Mouse (Mus musculus) embryonic facial prominence, embryonic 15.5 days (tissue): ENCODE results near the gene Mgat4b. TPM values are rescaled to one million over a fixed set of nuclear protein-coding genes. Genes with fewer than 3 reads are reported as not detected.

ENCODE experiments used
- ATAC-seq: fragments of 200-750 bp; cut with Nextera tagmentation; 2 replicates; pipeline ENCODE4 v1.8.0; 2017; ENCODE audit warnings: low read depth, moderate TSS enrichment; ENCODE audit not compliant: insufficient number of reproducible peaks, low FRiP score, low TSS enrichment
- H3K27ac ChIP-seq: fragments of 300-500 bp; sonication (generic); replicated peaks from 2 replicates; pipeline ENCODE4 v1.5.1; 2015; ENCODE audit warnings: mild to moderate bottlenecking, inconsistent platforms
- H3K27me3 ChIP-seq: fragments of 300-500 bp; sonication (generic); 2 replicates; pipeline ENCODE4 v1.6.1; 2015; ENCODE audit warnings: inconsistent platforms
- H3K36me3 ChIP-seq: fragments of 300-500 bp; sonication (generic); 2 replicates; pipeline ENCODE4 v1.6.1; 2015; ENCODE audit warnings: mild to moderate bottlenecking, inconsistent platforms
- H3K4me1 ChIP-seq: fragments of 300-500 bp; sonication (generic); 2 replicates; pipeline ENCODE4 v1.6.1; 2015; ENCODE audit warnings: inconsistent platforms
- H3K4me2 ChIP-seq: fragments of 300-500 bp; sonication (generic); replicated peaks from 2 replicates; pipeline ENCODE4 v1.6.1; 2015; ENCODE audit warnings: mild to moderate bottlenecking, inconsistent platforms
- H3K4me3 ChIP-seq: fragments of 300-500 bp; sonication (generic); replicated peaks from 2 replicates; pipeline ENCODE4 v1.5.1; 2015; ENCODE audit warnings: mild to moderate bottlenecking, inconsistent platforms
- H3K9ac ChIP-seq: fragments of 300-500 bp; sonication (generic); 2 replicates; pipeline ENCODE4 v1.6.1; 2015; ENCODE audit warnings: inconsistent platforms
- H3K9me3 ChIP-seq: fragments of 300-500 bp; sonication (generic); replicated peaks from 2 replicates; pipeline ENCODE4 v1.6.1; 2016; ENCODE audit warnings: inconsistent platforms
- WGBS: fragments of 180-500 bp; shearing (Covaris S2); methylation state at CpG from one replicate; pipeline ENCODE4 v1.1.7; 2015; 5-methylcytosine and 5-hydroxymethylcytosine counted together
- polyA plus RNA-seq: library from polyadenylated mRNA; unstranded; fragments of >200 nt; fragmentation: Nextera tagmentation; extraction: Ambion mirVana; gene quantifications from 2 replicates; pipeline ENCODE4 v1.2.1, GENCODE M21; 2015

Mgat4b gene
- polyA plus RNA-seq, 1 experiment from 2014 or later: 32.1 TPM

DNA sequence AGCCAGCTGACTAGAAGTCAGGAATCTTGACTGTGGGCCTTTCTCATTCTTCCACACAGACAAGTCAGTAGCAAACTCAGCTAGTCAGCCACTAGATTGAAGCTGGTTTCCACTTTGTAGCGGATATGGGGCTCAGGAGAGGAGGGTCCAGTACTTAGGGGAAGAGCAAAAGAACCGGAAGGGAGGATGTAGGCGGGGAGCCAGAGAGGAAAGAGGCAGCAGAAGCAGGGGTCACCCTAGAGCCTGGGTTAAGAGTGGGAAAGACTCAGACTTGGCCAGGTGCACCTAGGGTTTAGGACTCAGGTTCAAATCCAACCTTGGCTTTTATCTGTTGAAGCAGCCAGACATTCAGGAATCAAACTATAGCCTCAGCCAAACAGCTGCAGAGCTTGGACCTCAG, 16.5 kb downstream of the Mgat4b start:
- no peak for ATAC-seq
- peak overlapping the region; percentile 93 for H3K4me2 ChIP-seq
- peak overlapping the region; percentile 86; the same call in 1 of the 2 replicates for H3K4me3 ChIP-seq
- 86% methylated on average over 3 of the region's 3 CpGs for WGBS
- H3K36me3 ChIP-seq: peaks cover 11% of the 10 kb centered on the region
- H3K27ac ChIP-seq: no peak overlapping the region
- H3K9me3 ChIP-seq: no peaks in the 10 kb centered on the region
- H3K9ac ChIP-seq: no peak overlapping the region
- peaks cover 47% of the 10 kb centered on the region for H3K4me1 ChIP-seq
- no peaks in the 10 kb centered on the region for H3K27me3 ChIP-seq

DNA sequence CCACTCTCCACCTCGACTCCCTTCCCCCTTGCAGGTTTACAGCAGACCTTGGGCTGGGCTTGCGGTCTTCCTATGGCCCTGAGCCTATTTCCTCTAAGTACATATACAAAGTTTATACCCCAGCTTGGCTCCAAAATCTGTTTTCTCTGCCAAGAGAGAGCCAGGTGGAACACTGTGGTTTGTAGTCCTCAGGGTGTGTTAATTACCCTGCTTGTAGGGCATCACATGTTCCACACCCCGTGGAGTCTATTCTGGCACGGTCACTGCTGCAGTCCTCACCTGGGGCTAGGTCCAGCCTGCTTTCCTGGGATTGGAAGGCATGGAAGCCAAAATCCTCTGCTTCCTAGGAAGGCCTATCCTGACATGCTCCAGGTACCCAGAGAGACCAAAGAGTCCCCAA, 17.0 kb downstream of the Mgat4b start:
- WGBS: 77% methylated on average over 4 of the region's 4 CpGs

DNA sequence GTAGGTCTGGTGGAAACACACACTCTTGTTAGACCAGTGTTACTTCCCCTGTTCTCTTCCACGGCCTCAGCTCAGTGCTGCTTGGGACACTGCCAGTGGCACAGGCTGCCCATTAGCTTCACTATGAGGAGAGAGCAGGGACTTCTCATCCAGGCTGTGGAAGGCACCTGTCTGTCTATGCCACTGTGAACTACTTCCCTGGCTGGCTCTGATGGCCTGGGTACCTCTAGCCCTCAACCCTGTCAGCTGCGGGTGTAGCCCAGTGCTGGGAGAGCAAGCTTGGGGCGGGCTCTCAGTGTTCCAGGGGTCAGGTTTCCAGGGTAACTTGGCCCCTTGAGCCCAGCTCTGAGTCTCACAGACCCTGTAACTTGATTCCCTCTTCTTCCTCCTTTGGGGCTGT, 18.1 kb downstream of the Mgat4b start:
- Histone ChIP-seq H3K27ac (no peak overlapping the region), H3K36me3 (peaks cover 26% of the 10 kb centered on the region), H3K4me3 (no peak overlapping the region), H3K4me2 (no peak overlapping the region), H3K27me3 (no peaks in the 10 kb centered on the region), H3K9ac (no peak overlapping the region), H3K4me1 (peaks cover 47% of the 10 kb centered on the region), H3K9me3 (no peaks in the 10 kb centered on the region)
- 33% methylated on average over 3 of the region's 3 CpGs for WGBS
- ATAC-seq: no peak

More for the DNA sequence above, 17.0 kb downstream of the Mgat4b start:
- peaks cover 47% of the 10 kb centered on the region for H3K4me1 ChIP-seq
- ATAC-seq: no peak
- H3K4me2 ChIP-seq: no peak overlapping the region
- H3K9ac ChIP-seq: no peak overlapping the region
- H3K27me3 ChIP-seq: no peaks in the 10 kb centered on the region
- peaks cover 16% of the 10 kb centered on the region for H3K36me3 ChIP-seq
- no peaks in the 10 kb centered on the region for H3K9me3 ChIP-seq
- H3K27ac ChIP-seq: no peak overlapping the region
- no peak overlapping the region for H3K4me3 ChIP-seq

DNA sequence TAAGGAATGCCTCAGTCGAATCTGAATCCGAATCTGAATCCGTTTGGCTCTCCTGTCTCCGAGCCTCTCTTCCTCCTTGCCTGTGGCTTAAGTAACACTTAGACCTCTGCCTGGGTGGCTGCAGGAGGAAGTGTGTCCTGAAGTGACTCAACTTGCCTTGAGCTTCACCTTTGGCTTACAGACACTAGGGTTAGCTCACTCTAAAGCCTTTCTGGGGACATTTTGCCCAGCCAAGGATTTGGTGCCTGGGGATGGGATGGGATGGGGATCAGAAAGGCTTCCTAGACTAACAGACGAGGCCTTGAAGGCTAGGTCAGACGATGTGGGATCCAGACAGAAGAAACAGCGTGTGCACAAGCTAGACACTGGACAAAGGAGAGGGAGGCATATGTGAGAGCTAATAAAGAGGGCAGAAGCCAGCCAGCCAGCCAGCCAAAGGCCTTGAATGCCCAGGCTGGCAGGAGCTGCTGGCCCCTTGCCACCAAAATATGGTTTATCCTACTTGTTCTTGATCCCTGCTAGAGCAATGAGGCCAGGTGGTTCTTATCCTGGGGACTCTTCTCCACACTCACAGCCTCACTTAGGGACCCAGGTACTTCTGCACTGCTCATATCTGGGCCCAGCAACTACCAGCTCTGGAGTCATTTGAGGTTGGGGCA, 18.7 kb downstream of the Mgat4b start:
- no peaks in the 10 kb centered on the region for H3K27me3 ChIP-seq
- H3K36me3 ChIP-seq: peaks cover 32% of the 10 kb centered on the region
- H3K4me1 ChIP-seq: peaks cover 41% of the 10 kb centered on the region
- no peak for ATAC-seq
- no peaks in the 10 kb centered on the region for H3K9me3 ChIP-seq
- no peak overlapping the region for H3K27ac ChIP-seq
- WGBS: 58% methylated on average over 7 of the region's 7 CpGs
- H3K4me2 ChIP-seq: no peak overlapping the region
- H3K4me3 ChIP-seq: no peak overlapping the region
- no peak overlapping the region for H3K9ac ChIP-seq

DNA sequence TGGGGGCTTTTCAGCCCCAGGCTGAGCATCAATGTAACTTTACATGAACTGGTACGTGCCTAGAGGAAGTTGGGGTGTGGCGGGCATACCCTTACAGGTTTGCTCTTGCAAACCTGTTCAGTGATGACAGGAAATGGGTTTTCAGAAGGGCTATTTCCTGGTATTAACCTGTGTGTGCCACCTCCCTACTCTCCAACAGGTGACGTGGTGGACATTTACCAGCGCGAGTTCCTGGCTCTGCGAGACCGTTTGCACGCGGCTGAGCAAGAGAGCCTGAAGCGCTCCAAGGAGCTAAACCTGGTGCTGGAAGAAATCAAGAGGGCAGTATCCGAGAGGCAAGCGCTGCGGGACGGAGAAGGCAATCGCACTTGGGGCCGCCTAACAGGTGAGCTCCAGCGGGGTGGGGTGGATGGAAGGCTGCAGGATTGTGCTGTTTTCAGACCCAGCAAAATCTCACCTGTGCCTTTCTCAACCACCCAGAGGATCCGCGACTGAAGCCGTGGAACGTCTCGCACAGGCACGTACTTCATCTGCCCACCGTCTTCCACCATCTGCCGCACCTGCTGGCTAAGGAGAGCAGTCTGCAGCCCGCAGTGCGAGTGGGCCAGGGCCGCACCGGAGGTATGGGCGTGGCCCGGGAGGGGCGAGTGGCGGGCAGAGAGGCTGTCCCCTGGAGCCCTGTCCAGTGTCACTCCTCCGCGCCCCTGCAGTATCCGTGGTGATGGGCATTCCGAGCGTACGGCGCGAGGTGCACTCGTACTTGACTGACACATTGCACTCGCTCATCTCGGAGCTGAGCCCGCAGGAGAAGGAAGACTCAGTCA, 20.0 kb downstream of the Mgat4b start:
- Histone ChIP-seq H3K27me3 (no peaks in the 10 kb centered on the region), H3K9ac (no peak overlapping the region), H3K27ac (no peak overlapping the region), H3K9me3 (no peaks in the 10 kb centered on the region), H3K4me1 (peaks cover 40% of the 10 kb centered on the region), H3K36me3 (peaks cover 43% of the 10 kb centered on the region), H3K4me2 (peak overlapping the region; percentile 52), H3K4me3 (peak overlapping the region; percentile 26)
- no peak for ATAC-seq
- WGBS: 35% methylated on average over 45 of the region's 45 CpGs

DNA sequence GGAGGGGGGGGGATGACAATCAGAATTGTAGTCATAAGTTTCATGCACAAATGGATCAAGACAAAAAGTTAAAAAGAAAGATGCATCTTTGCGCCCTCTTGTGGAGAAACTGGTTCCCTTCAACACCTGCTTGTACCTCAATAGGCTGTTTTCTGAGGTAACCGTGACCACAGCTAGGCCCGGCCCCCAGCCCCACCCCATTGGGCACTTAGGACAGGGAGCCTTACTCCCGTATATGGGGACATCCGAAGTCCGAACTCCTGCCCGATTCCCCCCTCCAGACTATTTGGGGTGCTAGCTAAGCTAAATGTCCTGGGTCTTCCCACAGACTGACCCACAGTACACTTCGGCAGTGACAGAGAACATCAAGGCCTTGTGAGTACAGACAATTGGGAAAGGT, 20.7 kb downstream of the Mgat4b start:
- WGBS: 25% methylated on average over 8 of the region's 8 CpGs
- H3K9ac ChIP-seq: no peak overlapping the region
- H3K27me3 ChIP-seq: no peaks in the 10 kb centered on the region
- H3K9me3 ChIP-seq: no peaks in the 10 kb centered on the region
- ATAC-seq: no peak
- peak overlapping the region; percentile 52 for H3K4me2 ChIP-seq
- peaks cover 43% of the 10 kb centered on the region for H3K36me3 ChIP-seq
- peaks cover 39% of the 10 kb centered on the region for H3K4me1 ChIP-seq
- peak overlapping the region; percentile 26; the same call in 1 of the 2 replicates for H3K4me3 ChIP-seq
- no peak overlapping the region for H3K27ac ChIP-seq

DNA sequence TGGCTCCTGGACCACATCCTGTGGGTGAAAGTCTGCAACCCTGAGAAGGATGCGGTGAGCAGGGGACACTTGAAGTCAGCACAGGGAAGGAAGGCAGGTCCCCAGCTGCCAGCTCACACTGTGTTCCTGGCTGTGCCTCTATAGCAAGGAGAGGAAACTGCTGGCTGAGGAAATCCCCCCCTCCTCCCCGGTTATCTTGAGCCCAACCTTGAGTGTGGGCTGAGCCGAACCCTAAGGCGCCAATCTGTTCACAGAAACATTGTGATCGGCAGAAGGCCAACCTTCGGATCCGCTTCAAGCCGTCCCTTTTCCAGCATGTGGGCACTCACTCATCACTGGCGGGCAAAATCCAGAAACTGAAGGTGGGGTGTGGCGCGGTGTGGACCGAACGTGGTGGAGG, 22.3 kb downstream of the Mgat4b start:
- H3K4me1 ChIP-seq: peaks cover 39% of the 10 kb centered on the region
- H3K27me3 ChIP-seq: peaks cover 13% of the 10 kb centered on the region
- no peaks in the 10 kb centered on the region for H3K9me3 ChIP-seq
- no peak overlapping the region for H3K4me3 ChIP-seq
- H3K4me2 ChIP-seq: no peak overlapping the region
- H3K36me3 ChIP-seq: peaks cover 43% of the 10 kb centered on the region
- H3K9ac ChIP-seq: no peak overlapping the region
- H3K27ac ChIP-seq: no peak overlapping the region
- no peak for ATAC-seq
- 93% methylated on average over 13 of the region's 13 CpGs for WGBS

DNA sequence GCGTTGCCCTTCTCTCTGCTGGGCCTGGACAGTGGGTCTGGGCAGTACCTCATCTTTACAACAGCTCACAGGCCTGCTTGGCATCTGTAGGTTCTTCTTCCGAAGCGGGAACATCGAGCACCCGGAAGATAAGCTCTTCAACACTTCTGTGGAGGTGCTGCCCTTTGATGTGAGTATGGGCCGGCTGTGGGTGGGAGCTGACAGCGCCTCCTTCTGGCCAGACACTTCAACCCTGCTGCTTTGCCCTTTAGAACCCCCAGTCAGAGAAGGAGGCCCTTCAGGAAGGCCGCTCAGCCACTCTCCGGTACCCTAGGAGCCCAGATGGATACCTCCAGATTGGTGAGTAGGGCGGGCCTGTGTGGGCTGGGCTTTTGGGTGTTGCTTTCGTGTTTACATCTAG, 23.3 kb downstream of the Mgat4b start:
- Histone ChIP-seq H3K4me3 (no peak overlapping the region), H3K36me3 (peaks cover 43% of the 10 kb centered on the region), H3K9me3 (no peaks in the 10 kb centered on the region), H3K9ac (no peak overlapping the region), H3K27me3 (peaks cover 22% of the 10 kb centered on the region), H3K27ac (no peak overlapping the region), H3K4me1 (peaks cover 32% of the 10 kb centered on the region), H3K4me2 (no peak overlapping the region)
- ATAC-seq: no peak
- 84% methylated on average over 11 of the region's 11 CpGs for WGBS

DNA sequence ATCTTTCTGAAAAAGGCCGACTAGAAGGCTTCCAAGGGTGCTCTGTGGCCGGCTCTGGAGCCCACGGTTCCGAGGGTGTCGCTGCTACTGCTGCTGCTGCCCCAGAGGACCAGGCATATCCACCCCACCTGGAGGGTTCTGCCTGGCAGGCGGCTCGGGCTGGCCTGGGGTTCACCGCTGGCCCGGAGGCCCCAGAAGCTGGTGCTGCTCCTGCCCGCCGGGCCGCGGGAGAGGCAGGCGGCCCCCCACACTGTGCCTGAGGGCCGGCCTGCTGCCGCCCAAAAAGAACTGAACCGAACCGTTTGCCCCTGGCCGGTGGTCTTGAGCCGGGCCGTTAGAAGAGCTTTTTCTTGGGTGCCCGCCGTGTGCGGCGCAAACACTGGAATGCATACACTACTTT, 23.9 kb downstream of the Mgat4b start:
- Histone ChIP-seq H3K36me3 (peaks cover 43% of the 10 kb centered on the region), H3K9ac (no peak overlapping the region), H3K9me3 (no peaks in the 10 kb centered on the region), H3K4me3 (no peak overlapping the region), H3K27me3 (peaks cover 29% of the 10 kb centered on the region), H3K27ac (no peak overlapping the region), H3K4me2 (no peak overlapping the region), H3K4me1 (peaks cover 28% of the 10 kb centered on the region)
- ATAC-seq: no peak
- WGBS: 94% methylated on average over 25 of the region's 25 CpGs

DNA sequence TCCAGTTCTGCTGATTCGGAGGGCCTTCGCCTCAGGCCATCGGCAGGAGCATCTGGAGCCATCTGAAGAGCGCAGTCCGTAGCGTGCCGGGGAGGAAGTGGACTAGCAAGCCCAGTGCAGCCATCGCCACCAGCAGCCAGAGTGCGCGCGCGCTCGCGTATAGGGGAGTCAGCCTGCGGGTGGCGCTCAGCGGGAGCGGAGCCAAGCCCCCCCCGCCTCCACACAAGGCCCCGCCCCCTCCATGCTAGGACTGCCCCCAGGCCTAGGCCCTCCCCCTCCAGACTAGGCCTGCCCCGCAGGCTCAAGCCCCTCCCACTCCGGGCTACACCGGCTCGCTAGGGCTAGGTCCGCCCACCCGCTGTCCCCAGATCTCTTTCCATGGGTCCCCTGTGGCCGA, 25.8 kb downstream of the Mgat4b start:
- H3K9ac ChIP-seq: peak overlapping the region; percentile 29
- H3K36me3 ChIP-seq: peaks cover 39% of the 10 kb centered on the region
- ATAC-seq: peak; percentile 91
- 1% methylated on average over 22 of the region's 27 CpGs for WGBS
- H3K4me1 ChIP-seq: peaks cover 18% of the 10 kb centered on the region
- H3K4me3 ChIP-seq: peak overlapping the region; percentile 67
- no peak overlapping the region for H3K27ac ChIP-seq
- H3K4me2 ChIP-seq: peak overlapping the region; percentile 98
- H3K27me3 ChIP-seq: peaks cover 29% of the 10 kb centered on the region
- no peaks in the 10 kb centered on the region for H3K9me3 ChIP-seq

DNA sequence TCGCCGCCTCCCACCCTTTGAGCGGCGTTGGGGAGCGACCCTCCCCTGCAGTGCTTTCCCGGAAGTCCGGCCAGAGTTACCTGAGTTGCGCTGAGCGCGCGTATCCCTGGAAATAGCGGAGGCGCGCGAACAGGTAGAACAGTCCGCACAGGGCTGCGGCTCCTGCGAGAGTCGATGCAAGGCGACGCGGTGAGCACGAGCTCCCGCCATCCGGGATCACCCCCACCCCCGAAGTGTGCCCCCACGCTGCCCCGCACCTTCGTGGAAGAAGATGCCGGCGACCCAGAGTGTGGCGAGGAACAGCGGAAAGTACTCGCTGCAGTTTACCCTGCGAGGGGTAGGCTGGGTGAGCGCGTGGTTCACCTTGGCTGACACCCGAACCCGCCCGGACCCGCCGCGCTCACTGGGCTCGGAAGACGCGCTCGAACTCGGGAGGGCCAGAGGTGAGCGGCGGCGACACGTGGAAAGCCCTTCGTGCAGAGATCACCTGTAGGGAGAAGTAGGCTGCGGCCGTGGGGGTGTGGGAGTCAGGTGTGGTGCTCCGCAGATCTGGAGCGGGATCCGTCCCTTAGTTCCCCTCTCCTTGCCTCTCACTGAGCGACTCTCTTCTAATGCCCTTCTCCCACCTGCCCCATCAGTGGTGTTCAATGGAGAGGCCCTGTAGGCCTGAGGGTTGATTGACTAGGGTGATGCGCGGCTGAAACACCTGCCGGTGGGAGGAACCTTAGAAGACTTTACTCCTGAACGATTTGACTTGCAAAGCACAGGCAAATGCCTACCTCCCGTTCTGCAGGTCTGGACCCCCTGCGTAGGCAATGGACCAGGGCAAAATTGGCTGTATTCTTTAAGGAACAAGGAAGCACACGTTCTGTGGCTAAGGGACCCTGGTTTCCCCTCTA, 26.5 kb downstream of the Mgat4b start:
- peak overlapping the region; percentile 67 for H3K4me3 ChIP-seq
- 1% methylated on average over 65 of the region's 66 CpGs for WGBS
- peaks cover 32% of the 10 kb centered on the region for H3K36me3 ChIP-seq
- peaks cover 18% of the 10 kb centered on the region for H3K4me1 ChIP-seq
- peak overlapping the region; percentile 98 for H3K4me2 ChIP-seq
- ATAC-seq: peak; percentile 35; the same call in 1 of the 2 replicates
- H3K9me3 ChIP-seq: no peaks in the 10 kb centered on the region
- H3K27me3 ChIP-seq: peaks cover 29% of the 10 kb centered on the region
- no peak overlapping the region for H3K27ac ChIP-seq
- H3K9ac ChIP-seq: peak overlapping the region; percentile 23; the same call in 1 of the 2 replicates
